Mouse (Mus musculus): ENCODE measurements around the gene Tal1. TPM values are rescaled to one million over a fixed set of nuclear protein-coding genes. Genes with fewer than 3 reads are reported as not detected.

The Tal1 gene
- polyA plus RNA-seq, 1 experiment from 2014 or later, result 8.3 TPM

- Histone ChIP-seq H3K9me3 (replicated peaks) (no peaks in the 10 kb centered on the region), H3K27ac (ENCODE audit: poor library complexity, severe bottlenecking) (no peak overlapping the region), H3K27me3 (replicated peaks) (peaks cover 46% of the 10 kb centered on the region), H3K4me3 (no peak overlapping the region), H3K9ac (no peak overlapping the region), H3K4me1 (replicated peaks) (peaks cover 12% of the 10 kb centered on the region), H3K36me3 (peaks cover 13% of the 10 kb centered on the region; the same call in 1 of the 2 replicates), H3K4me2 (no peak overlapping the region)
- 42% methylated on average over 1 of the region's 1 CpGs for WGBS
- peak; percentile 36; the same call in 1 of the 2 replicates for ATAC-seq (ENCODE audit: insufficient number of reproducible peaks, low FRiP score)
Observed at GRCm38 (mm10) chr4:115071668-115072067, 15.4 kb downstream of the Tal1 start.

DNA sequence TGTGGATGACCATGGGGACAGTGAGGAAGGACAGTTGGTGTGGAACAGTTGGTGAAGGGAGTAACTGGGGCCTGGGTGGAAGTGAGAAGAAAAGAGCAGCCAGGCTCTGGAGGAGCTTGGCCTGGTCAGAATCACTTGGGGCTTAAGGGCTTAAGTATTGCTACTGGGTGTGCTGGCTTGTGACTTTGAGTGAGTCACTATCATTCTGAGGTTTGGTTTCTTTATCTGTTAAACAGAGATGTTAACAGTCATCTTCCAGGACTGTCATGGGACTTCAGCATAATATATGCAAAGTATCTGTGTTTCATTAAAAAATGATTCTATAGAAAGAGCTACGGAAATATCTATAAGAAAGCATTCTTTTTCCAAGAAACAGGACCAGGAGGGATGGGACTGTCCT is 18.6 kb downstream of the Tal1 start:
- Histone ChIP-seq H3K4me3 (no peak overlapping the region), H3K27me3 (replicated peaks) (peaks cover 20% of the 10 kb centered on the region), H3K36me3 (no peaks in the 10 kb centered on the region), H3K4me1 (replicated peaks) (peaks cover 23% of the 10 kb centered on the region), H3K9me3 (replicated peaks) (no peaks in the 10 kb centered on the region), H3K27ac (ENCODE audit: poor library complexity, severe bottlenecking) (peak overlapping the region; percentile 45), H3K9ac (no peak overlapping the region), H3K4me2 (no peak overlapping the region)
- ATAC-seq (ENCODE audit: insufficient number of reproducible peaks, low FRiP score), result no peak
- 79% methylated on average over 1 of the region's 1 CpGs for WGBS

DNA sequence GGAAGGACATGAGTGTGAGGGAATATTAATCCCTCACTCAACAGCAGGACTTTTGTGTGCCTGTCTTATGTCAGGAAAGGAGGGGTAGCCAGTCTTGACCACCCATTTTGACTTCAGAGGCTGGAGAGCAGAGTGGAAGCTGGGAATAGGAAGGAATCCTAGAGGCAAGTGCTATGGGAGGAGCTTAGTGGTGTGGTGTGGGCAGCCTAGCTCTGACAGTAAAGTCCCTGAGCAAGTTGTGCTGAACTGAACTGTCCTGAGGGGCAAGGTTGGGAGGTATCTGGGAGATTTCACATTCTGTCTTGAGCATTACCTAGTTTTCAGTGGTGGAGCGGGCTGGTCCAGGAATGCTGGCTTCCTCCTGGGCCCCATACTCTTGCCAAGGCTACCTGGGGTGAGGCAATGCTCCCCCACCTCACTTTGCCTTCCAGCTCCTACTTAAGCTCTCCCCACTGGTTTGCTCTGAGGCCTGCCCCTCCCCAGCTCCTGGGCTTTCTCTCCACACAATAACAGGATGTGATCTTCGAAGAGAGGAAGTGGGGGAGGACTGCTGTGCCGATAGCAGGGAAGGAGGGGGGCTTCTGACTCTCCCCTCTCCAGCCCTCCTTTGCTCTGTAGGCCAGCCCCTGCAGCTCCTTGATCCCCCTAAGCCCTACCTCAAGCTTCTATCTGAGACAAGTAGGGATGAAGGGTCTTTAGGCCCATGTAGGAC is 19.1 kb downstream of the Tal1 start:
- H3K4me2 ChIP-seq, result no peak overlapping the region
- no peaks in the 10 kb centered on the region for H3K36me3 ChIP-seq
- no peaks in the 10 kb centered on the region for H3K9me3 ChIP-seq (replicated peaks)
- 28% methylated on average over 3 of the region's 3 CpGs for WGBS
- H3K27me3 ChIP-seq (replicated peaks), result peaks cover 20% of the 10 kb centered on the region
- no peak overlapping the region for H3K9ac ChIP-seq
- H3K4me1 ChIP-seq (replicated peaks), result peaks cover 27% of the 10 kb centered on the region
- no peak overlapping the region for H3K4me3 ChIP-seq
- H3K27ac ChIP-seq (ENCODE audit: poor library complexity, severe bottlenecking), result peak overlapping the region; percentile 56
- ATAC-seq (ENCODE audit: insufficient number of reproducible peaks, low FRiP score), result peak; percentile 72

GRCm38 (mm10) chr4:115078892-115079820 is 22.9 kb downstream of the Tal1 start:
- WGBS, result 36% methylated on average over 10 of the region's 10 CpGs
- Histone ChIP-seq H3K4me1 (replicated peaks) (peaks cover 27% of the 10 kb centered on the region), H3K36me3 (no peaks in the 10 kb centered on the region), H3K9me3 (replicated peaks) (no peaks in the 10 kb centered on the region), H3K4me2 (no peak overlapping the region), H3K9ac (0 out of 2 replicates have a peak overlapping the region, but pooled peaks have one; percentile 1), H3K27ac (ENCODE audit: poor library complexity, severe bottlenecking) (no peak overlapping the region), H3K4me3 (no peak overlapping the region), H3K27me3 (replicated peaks) (peaks cover 32% of the 10 kb centered on the region)
- peak; percentile 72 for ATAC-seq (ENCODE audit: insufficient number of reproducible peaks, low FRiP score)

GRCm38 (mm10) chr4:115079821-115080349 is 23.7 kb downstream of the Tal1 start:
- WGBS, result 23% methylated on average over 5 of the region's 5 CpGs
- H3K4me3 ChIP-seq, result no peak overlapping the region
- ATAC-seq (ENCODE audit: insufficient number of reproducible peaks, low FRiP score), result no peak

GRCm38 (mm10) chr4:115083031-115083430 is 26.8 kb downstream of the Tal1 start:
- 81% methylated on average over 3 of the region's 3 CpGs for WGBS
- no peak overlapping the region for H3K9ac ChIP-seq

More at GRCm38 (mm10) chr4:115079821-115080349, 23.7 kb downstream of the Tal1 start:
- H3K4me2 ChIP-seq, result no peak overlapping the region
- no peaks in the 10 kb centered on the region for H3K36me3 ChIP-seq
- peaks cover 24% of the 10 kb centered on the region for H3K4me1 ChIP-seq (replicated peaks)
- no peaks in the 10 kb centered on the region for H3K9me3 ChIP-seq (replicated peaks)
- peaks cover 30% of the 10 kb centered on the region for H3K27me3 ChIP-seq (replicated peaks)
- no peak overlapping the region for H3K27ac ChIP-seq (ENCODE audit: poor library complexity, severe bottlenecking)
- H3K9ac ChIP-seq, result no peak overlapping the region

GRCm38 (mm10) chr4:115085522-115086095 is 29.4 kb downstream of the Tal1 start:
- no peak for ATAC-seq (ENCODE audit: insufficient number of reproducible peaks, low FRiP score)
- 19% methylated on average over 6 of the region's 6 CpGs for WGBS
- H3K36me3 ChIP-seq, result no peaks in the 10 kb centered on the region
- H3K27ac ChIP-seq (ENCODE audit: poor library complexity, severe bottlenecking), result no peak overlapping the region
- H3K9me3 ChIP-seq (replicated peaks), result no peaks in the 10 kb centered on the region
- no peak overlapping the region for H3K4me2 ChIP-seq
- peaks cover 63% of the 10 kb centered on the region for H3K27me3 ChIP-seq (replicated peaks)
- no peaks in the 10 kb centered on the region; the same call in 1 of the 2 replicates for H3K4me1 ChIP-seq (replicated peaks)
- H3K9ac ChIP-seq, result no peak overlapping the region
- no peak overlapping the region for H3K4me3 ChIP-seq

More at GRCm38 (mm10) chr4:115083031-115083430, 26.8 kb downstream of the Tal1 start:
- no peaks in the 10 kb centered on the region for H3K9me3 ChIP-seq (replicated peaks)
- peaks cover 42% of the 10 kb centered on the region for H3K27me3 ChIP-seq (replicated peaks)
- peaks cover 16% of the 10 kb centered on the region for H3K4me1 ChIP-seq (replicated peaks)
- no peak overlapping the region for H3K4me2 ChIP-seq
- ATAC-seq (ENCODE audit: insufficient number of reproducible peaks, low FRiP score), result no peak
- no peak overlapping the region for H3K4me3 ChIP-seq
- no peak overlapping the region for H3K27ac ChIP-seq (ENCODE audit: poor library complexity, severe bottlenecking)
- H3K36me3 ChIP-seq, result no peaks in the 10 kb centered on the region

DNA sequence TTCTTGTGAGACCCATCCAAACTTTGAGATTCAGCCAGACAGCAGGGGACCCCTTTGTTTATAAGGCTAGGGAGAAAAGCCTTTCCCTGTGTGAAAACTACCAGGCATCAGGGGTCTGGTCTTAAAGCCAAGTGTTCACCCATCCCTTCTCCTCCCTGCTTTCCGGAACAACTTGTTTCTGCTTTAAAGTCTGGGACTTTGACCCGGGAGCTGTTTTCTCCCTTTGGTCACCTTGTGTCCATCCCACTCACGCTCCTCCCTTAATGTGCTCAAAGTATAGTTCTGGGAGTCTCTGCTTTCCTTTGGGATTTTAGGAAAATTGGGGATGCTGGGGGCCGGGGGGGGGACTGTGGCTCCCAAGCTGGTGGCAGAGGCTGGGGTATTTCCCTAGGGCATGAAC is 30.0 kb downstream of the Tal1 start:
- no peaks in the 10 kb centered on the region; the same call in 1 of the 2 replicates for H3K4me1 ChIP-seq (replicated peaks)
- H3K4me3 ChIP-seq, result no peak overlapping the region
- WGBS, result 65% methylated on average over 4 of the region's 4 CpGs
- H3K27ac ChIP-seq (ENCODE audit: poor library complexity, severe bottlenecking), result no peak overlapping the region
- no peak for ATAC-seq (ENCODE audit: insufficient number of reproducible peaks, low FRiP score)
- H3K9ac ChIP-seq, result no peak overlapping the region
- H3K27me3 ChIP-seq (replicated peaks), result peaks cover 70% of the 10 kb centered on the region
- H3K36me3 ChIP-seq, result no peaks in the 10 kb centered on the region
- no peaks in the 10 kb centered on the region for H3K9me3 ChIP-seq (replicated peaks)
- no peak overlapping the region for H3K4me2 ChIP-seq

DNA sequence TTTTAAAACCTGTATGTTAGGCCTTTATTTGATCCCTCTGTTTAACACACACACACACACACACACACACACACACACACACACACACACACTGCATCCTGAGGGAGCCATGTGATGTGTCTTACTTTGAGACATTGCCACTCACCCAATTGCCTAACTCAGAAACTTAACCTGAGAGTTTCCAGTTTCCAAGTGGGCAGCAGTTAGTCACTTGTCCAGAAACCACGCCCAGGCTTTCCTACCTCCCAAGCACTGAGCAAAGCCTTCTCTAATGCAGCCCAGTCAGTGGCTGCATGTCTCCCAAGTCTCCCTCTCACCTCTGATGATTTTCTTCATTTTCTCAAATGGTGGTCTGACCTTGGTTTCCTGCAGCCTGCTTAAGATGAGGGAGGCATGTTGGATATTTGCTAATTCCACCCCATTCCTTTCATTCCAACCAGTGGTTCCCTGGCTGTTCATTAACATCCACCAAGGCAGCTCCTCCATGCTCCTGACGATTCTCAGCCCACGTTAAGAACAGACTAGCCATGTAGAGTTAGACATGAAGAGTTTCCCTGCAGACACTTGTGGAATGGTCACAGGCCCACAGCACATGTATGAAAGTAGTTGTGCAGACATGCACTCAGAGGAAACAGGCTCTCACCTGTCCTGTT is 30.7 kb downstream of the Tal1 start:
- 54% methylated on average over 3 of the region's 3 CpGs for WGBS
- H3K4me3 ChIP-seq, result no peak overlapping the region
- H3K27me3 ChIP-seq (replicated peaks), result peaks cover 71% of the 10 kb centered on the region
- H3K36me3 ChIP-seq, result no peaks in the 10 kb centered on the region
- H3K9me3 ChIP-seq (replicated peaks), result no peaks in the 10 kb centered on the region
- no peak for ATAC-seq (ENCODE audit: insufficient number of reproducible peaks, low FRiP score)
- no peak overlapping the region for H3K9ac ChIP-seq
- H3K4me1 ChIP-seq (replicated peaks), result no peaks in the 10 kb centered on the region; the same call in 1 of the 2 replicates
- H3K27ac ChIP-seq (ENCODE audit: poor library complexity, severe bottlenecking), result no peak overlapping the region
- no peak overlapping the region for H3K4me2 ChIP-seq

DNA sequence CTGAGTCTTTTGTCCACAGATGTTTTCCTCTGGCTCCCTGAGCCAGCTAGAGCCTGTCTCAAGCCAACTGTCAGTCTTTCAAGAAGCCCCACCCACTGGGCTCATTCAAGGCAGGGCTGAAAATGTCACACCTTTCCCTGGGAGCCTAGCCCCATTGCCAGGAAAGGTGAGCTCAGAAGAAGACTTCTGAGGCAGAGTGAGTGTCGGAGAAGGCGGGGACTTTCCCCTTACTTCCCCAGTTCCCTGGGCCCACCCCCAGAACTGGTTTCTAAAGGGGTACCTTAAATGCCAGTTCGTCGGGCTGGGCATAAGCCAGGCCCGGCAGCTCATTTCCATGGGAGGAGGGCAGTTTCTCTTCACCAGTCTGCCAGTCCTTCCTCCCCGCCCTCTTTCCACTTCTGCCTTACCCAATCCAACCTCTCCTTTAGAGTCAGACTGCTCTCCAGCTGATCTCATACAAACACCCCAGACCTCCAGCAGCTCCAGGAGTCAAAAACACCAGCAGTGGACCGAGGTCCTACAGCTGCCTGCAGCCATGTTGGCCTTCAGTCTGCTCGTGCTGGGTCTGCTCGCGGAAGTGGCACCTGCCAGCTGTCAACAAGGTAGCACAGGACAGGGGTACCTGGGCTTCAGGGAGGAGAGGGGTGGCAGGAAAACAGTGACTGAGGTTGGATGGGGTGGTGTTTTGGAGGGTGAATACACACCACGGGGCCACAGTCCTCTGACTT is 32.5 kb downstream of the Tal1 start, which contains the start of gene Pdzk1ip1:
Gene Pdzk1ip1, plus strand, starts transcription at position 98 of the 728 bp plus-strand sequence.
- H3K27ac ChIP-seq (ENCODE audit: poor library complexity, severe bottlenecking), result peak within 1 kb of the TSS; percentile 25; the same call in 1 of the 2 replicates

More for the DNA sequence above, 32.5 kb downstream of the Tal1 start, which contains the start of gene Pdzk1ip1:
- Histone ChIP-seq H3K4me3 (peak within 1 kb of the TSS; percentile 30), H3K9me3 (replicated peaks) (no peaks in the 10 kb centered on the region), H3K4me2 (peak within 1 kb of the TSS; percentile 54), H3K4me1 (replicated peaks) (no peaks in the 10 kb centered on the region; the same call in 1 of the 2 replicates), H3K27me3 (replicated peaks) (peaks cover 70% of the 10 kb centered on the region), H3K36me3 (no peaks in the 10 kb centered on the region), H3K9ac (peak within 1 kb of the TSS; percentile 48; the same call in 1 of the 2 replicates)
- WGBS, result 18% methylated on average over 11 of the region's 11 CpGs
- peak; percentile 74 for ATAC-seq (ENCODE audit: insufficient number of reproducible peaks, low FRiP score)

Data from heart, embryonic 12.5 days (tissue).